8 mouse cellular contexts compared by ENCODE assay signal in the genomic region with DNA sequence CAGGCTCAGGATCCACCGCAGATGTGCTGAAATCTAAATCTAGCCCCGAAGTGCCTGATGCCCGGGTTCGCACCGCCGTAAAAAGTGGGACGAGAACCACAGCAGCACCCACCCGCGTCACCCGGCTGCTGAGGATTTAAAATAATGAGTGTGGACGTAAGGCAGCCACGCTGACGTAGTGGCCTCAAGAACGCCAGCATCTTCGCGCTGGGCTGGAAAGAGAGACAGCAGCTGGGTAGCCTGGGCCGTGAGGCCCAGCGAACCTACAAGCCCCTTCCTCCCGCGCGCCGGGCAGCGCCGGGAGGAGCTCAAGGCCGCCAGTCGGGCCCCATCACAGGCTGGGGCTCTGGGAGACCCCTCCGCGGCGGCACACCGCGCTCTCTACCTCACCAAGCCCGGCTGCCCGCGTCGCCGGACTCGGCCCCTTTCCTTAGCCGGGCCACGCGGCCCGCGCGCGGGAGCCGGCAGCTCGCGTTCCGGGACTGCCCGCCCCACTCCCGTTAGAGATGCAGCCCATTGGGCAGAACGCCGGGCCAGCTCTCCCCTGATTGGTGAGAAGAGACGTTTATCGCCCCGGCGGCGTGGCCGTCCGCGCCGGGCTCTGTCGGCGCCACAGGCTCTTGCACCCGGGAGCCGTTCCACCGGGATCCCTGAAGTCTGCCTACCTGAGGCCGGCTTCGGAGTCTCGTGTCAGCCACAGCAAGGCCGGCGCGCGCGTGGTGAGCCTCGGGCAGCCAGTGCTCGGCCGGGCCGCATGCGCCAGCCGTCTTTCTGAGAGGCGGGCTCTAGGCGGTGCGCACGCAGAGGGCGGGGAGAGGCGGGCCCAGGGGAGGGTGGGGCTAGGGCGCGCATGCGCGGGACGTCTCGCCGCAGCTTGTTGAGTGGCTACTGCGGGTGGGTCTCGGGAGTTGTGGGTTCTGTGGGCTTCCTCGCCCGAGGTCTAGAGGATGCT. TPM values are rescaled to one million over a fixed set of nuclear protein-coding genes. Genes with fewer than 3 reads are reported as not detected.
DNase-seq lines count a peak whose midpoint lies in the region; ATAC-seq and TF ChIP-seq lines count a peak whose summit lies in the region.

A gene (minus strand): TSS at position 791 of the 952 bp plus-strand sequence.

- peak within 1 kb of the TSS; percentile 86 for H3K4me2 ChIP-seq in kidney, embryonic 15.5 days

- peak; percentile 98 for ATAC-seq in kidney, embryonic 15.5 days (replicated peaks; ENCODE audit: low FRiP score)
- peak; percentile 91 for ATAC-seq in monocyte, adult 5-6 weeks (replicated peaks; ENCODE audit: insufficient number of reproducible peaks, low FRiP score, low TSS enrichment, poor library complexity, severe bottlenecking)

- DNase-seq in A20 (ENCODE audit: low read depth, low spot score) (peak; percentile 97), liver (peak; percentile 97)
- peak; percentile 98 for DNase-seq in heart, embryonic 10.5 days (ENCODE audit: low spot score)
- peak; percentile 93 to 98 for DNase-seq in spleen, postnatal 4 days (ENCODE audit: low spot score in 2 of 2)

- peaks cover 14% of the 10 kb centered on the region for H3K4me1 ChIP-seq in bone marrow macrophage, adult 2 months (ENCODE audit: control insufficient read depth, insufficient read depth, low read length)
- H3K4me1 ChIP-seq in embryonic fibroblast, embryonic 13.5 days (ENCODE audit: control insufficient read depth, insufficient read depth, low read length), result peaks cover 8% of the 10 kb centered on the region
- H3K4me1 ChIP-seq in heart, embryonic 10.5 days, result peaks cover 21% of the 10 kb centered on the region
- peaks cover 33% of the 10 kb centered on the region for H3K4me1 ChIP-seq in kidney, embryonic 15.5 days

- peak within 1 kb of the TSS; percentile 85 for H3K9ac ChIP-seq in kidney, embryonic 15.5 days

- no peaks in the 10 kb centered on the region for H3K9me3 ChIP-seq in heart, embryonic 10.5 days
- H3K9me3 ChIP-seq in kidney, embryonic 15.5 days (replicated peaks), result no peaks in the 10 kb centered on the region

- no peak for TF ChIP-seq CTCF in bone marrow macrophage, adult 2 months (IDR thresholded peaks at IDR 0.05; ENCODE audit: low read depth, low read length)
- TF ChIP-seq CTCF in embryonic fibroblast, embryonic 13.5 days (IDR thresholded peaks at IDR 0.05; ENCODE audit: borderline replicate concordance, insufficient read depth, low read length), result no peak

- peak within 1 kb of the TSS; percentile 25 for H3K27ac ChIP-seq in bone marrow macrophage, adult 2 months (ENCODE audit: insufficient read depth, low read depth, low read length)
- peak within 1 kb of the TSS; percentile 100 for H3K27ac ChIP-seq in embryonic fibroblast, embryonic 13.5 days (ENCODE audit: insufficient read depth, low read length)
- H3K27ac ChIP-seq in heart, embryonic 10.5 days, result peak within 1 kb of the TSS; percentile 97
- H3K27ac ChIP-seq in kidney, embryonic 15.5 days, result peak within 1 kb of the TSS; percentile 96

- H3K4me3 ChIP-seq in bone marrow macrophage, adult 2 months (ENCODE audit: insufficient read depth, low read length), result peak within 1 kb of the TSS; percentile 90
- H3K4me3 ChIP-seq in embryonic fibroblast, embryonic 13.5 days (ENCODE audit: insufficient read depth, low read length), result peak within 1 kb of the TSS; percentile 89
- H3K4me3 ChIP-seq in heart, embryonic 10.5 days, result peak within 1 kb of the TSS; percentile 85
- H3K4me3 ChIP-seq in kidney, embryonic 15.5 days (replicated peaks), result peak within 1 kb of the TSS; percentile 94

- TF ChIP-seq POLR2A in bone marrow macrophage, adult 2 months (IDR thresholded peaks at IDR 0.05; ENCODE audit: borderline replicate concordance, low read depth, low read length), result no peak
- TF ChIP-seq POLR2A in embryonic fibroblast, embryonic 13.5 days (IDR thresholded peaks at IDR 0.05; ENCODE audit: low read depth, low read length), result peak; percentile 93

- under 1% methylated on average over 97 of the region's 97 CpGs for WGBS in heart, embryonic 10.5 days
- WGBS in kidney, embryonic 15.5 days, result under 1% methylated on average over 96 of the region's 97 CpGs

- H3K36me3 ChIP-seq in heart, embryonic 10.5 days, result peaks cover 16% of the 10 kb centered on the region
- H3K36me3 ChIP-seq in kidney, embryonic 15.5 days, result peaks cover 21% of the 10 kb centered on the region

- H3K27me3 ChIP-seq in heart, embryonic 10.5 days (ENCODE audit: insufficient read depth, poor library complexity, severe bottlenecking), result no peaks in the 10 kb centered on the region
- H3K27me3 ChIP-seq in kidney, embryonic 15.5 days, result no peaks in the 10 kb centered on the region

RNA-seq across cellular contexts. Expression of the gene that starts here (rescaled TPM):
- polyA plus RNA-seq in bone marrow macrophage, adult 2 months (2012; ENCODE audit: insufficient read depth, insufficient read length, missing spikeins), result 2.1 and 2.7 TPM in 2 replicates
- 95.9 and 98.3 TPM in 2 replicates for polyA plus RNA-seq in embryonic fibroblast, embryonic 13.5 days (2011; ENCODE audit: insufficient read length, low read depth, missing spikeins)
- 114 and 117 TPM in 2 replicates for polyA plus RNA-seq in heart, embryonic 10.5 days (2016; fragmentation: Nextera tagmentation; extraction: Ambion mirVana)
- 83.1 and 84.0 TPM in 2 replicates for polyA plus RNA-seq in kidney, embryonic 15.5 days (2015; fragmentation: Nextera tagmentation; extraction: Ambion mirVana)
- total RNA-seq in monocyte, adult 5-6 weeks (2017), result 2.9 to 8.2 TPM (median 6.6 TPM) in 3 replicates

Comparison
In these comparisons a context has a peak if more than half of its experiments do, and no peak if none do; other contexts are left out.
1. Peak in every context shown above with its lines: DNase-seq, ATAC-seq, H3K4me3 ChIP-seq and H3K27ac ChIP-seq.
2. RNA of the gene that starts here (polyA plus RNA-seq): 114 to 117 TPM in heart, embryonic 10.5 days, 95.9 to 98.3 TPM in embryonic fibroblast, embryonic 13.5 days and 83.1 to 84.0 TPM in kidney, embryonic 15.5 days; 2.1 to 2.7 TPM in bone marrow macrophage, adult 2 months; every median in the first group is over 10 times any median in the second.
3. H3K27ac ChIP-seq: peak in every context shown above with its lines; median percentile 100 in embryonic fibroblast, embryonic 13.5 days; 97 in heart, embryonic 10.5 days; 96 in kidney, embryonic 15.5 days; 25 in bone marrow macrophage, adult 2 months.